Mouse (Mus musculus) testis, adult 10 weeks (tissue): ENCODE measurements around the gene Lpar4. TPM values are rescaled to one million over a fixed set of nuclear protein-coding genes. Genes with fewer than 3 reads are reported as not detected.

Source experiments
- polyA plus RNA-seq: library from polyadenylated mRNA; stranded (reverse); fragments of 350-450 nt; fragmentation: Illumina TruSeq; extraction: RNeasy Lipid Tissue Mini Kit (QIAGEN cat#74804); gene quantifications from one replicate; pipeline ENCODE4 v1.2.3, GENCODE M21; 2014; ENCODE audit warnings: low read depth, low replicate concordance

Lpar4 gene
- polyA plus RNA-seq, result 0.25 TPM

GRCm38 (mm10) chrX:106920175-106920827, at the start of gene Lpar4:
Lpar4 (plus strand) TSS chrX:106920625.

Other genes with a start within 250 kb of the Lpar4 start
- not detected for gene Rtl3, start 80.0 kb upstream of the Lpar4 start, polyA plus RNA-seq
- gene P2ry10, start 167.9 kb downstream of the Lpar4 start, polyA plus RNA-seq, result 0.07 TPM
- gene P2ry10b, start 228.3 kb downstream of the Lpar4 start, polyA plus RNA-seq, result 0.29 TPM